Mouse (Mus musculus) forebrain, embryonic 12.5 days (tissue): Measurements from ENCODE around the gene Tmem169. TPM values are rescaled to one million over a fixed set of nuclear protein-coding genes. Genes with fewer than 3 reads are reported as not detected.
A peak's percentile ranks its signal among the peaks of the same experiment; 100 is the strongest.

Experiments
- ATAC-seq: fragments of 200-750 bp; cut with Nextera tagmentation; 2 replicates; pipeline ENCODE4 v1.8.0; 2017; ENCODE audit warnings: moderate TSS enrichment; ENCODE audit not compliant: low FRiP score
- H3K27ac ChIP-seq: fragments of 300-500 bp; sonication (generic); 2 replicates; pipeline ENCODE4 v1.5.1; 2016; ENCODE audit warnings: mild to moderate bottlenecking
- H3K27me3 ChIP-seq: fragments of 300-500 bp; sonication (generic); 2 replicates; pipeline ENCODE4 v1.6.1; 2016; ENCODE audit warnings: mild to moderate bottlenecking
- H3K36me3 ChIP-seq: fragments of 300-500 bp; sonication (generic); replicated peaks from 2 replicates; pipeline ENCODE4 v1.6.1; 2016; ENCODE audit warnings: mild to moderate bottlenecking
- H3K4me1 ChIP-seq: fragments of 300-500 bp; sonication (generic); 2 replicates; pipeline ENCODE4 v1.6.1; 2016
- H3K4me2 ChIP-seq: fragments of 300-500 bp; sonication (generic); 2 replicates; pipeline ENCODE4 v1.6.1; 2016; ENCODE audit warnings: mild to moderate bottlenecking, moderate library complexity
- H3K4me3 ChIP-seq: fragments of 300-500 bp; sonication (generic); replicated peaks from 2 replicates; pipeline ENCODE4 v1.5.1; 2016; ENCODE audit warnings: mild to moderate bottlenecking
- H3K9ac ChIP-seq: fragments of 300-500 bp; sonication (generic); 2 replicates; pipeline ENCODE4 v1.6.1; 2016; ENCODE audit warnings: mild to moderate bottlenecking
- H3K9me3 ChIP-seq: fragments of 300-500 bp; sonication (generic); 2 replicates; pipeline ENCODE4 v1.6.1; 2016
- WGBS: fragments of 180-500 bp; shearing (Covaris S2); methylation state at CpG from one replicate; pipeline ENCODE4 v1.1.7; 2016; 5-methylcytosine and 5-hydroxymethylcytosine counted together
- polyA plus RNA-seq: library from polyadenylated mRNA; unstranded; fragments of >200 nt; fragmentation: Nextera tagmentation; extraction: Ambion mirVana; gene quantifications from 2 replicates; pipeline ENCODE4 v1.2.1, GENCODE M21; 2016

Gene Tmem169
- polyA plus RNA-seq, 1 experiment from 2014 or later: 20.4 TPM

DNA sequence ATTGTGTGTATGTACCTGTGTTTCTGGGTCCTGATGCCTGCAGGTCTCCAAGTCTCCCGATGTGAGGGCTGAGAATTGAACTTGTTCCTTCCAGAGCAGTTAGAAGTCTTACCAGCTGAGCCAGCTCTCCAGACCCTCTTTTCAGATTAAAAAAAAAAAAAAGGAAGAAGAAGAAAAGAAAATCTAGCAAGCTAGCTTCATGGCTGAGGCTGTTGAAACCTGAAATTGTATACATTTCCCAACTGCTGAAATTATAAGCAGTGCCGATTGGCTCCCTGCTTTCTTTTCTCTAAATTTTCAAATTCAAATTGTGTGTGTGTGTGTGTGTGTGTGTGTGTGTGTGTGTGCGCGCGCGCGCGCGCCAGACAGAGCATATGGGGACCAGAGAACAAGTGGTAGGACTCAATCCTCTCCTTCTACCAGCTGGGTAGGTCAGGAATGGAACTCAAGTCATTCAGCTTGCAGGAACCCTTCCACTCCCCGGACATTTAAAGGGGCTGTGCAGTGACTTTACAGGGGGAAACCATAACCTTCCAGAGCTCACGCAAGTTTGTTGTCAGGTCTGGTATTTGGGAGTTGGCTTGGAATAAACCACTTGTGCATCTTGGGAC is 30.2 kb upstream of the Tmem169 start:
- peaks cover 17% of the 10 kb centered on the region for H3K4me1 ChIP-seq
- H3K4me2 ChIP-seq: peak overlapping the region; percentile 60
- H3K9me3 ChIP-seq: no peaks in the 10 kb centered on the region
- ATAC-seq: no peak
- peaks cover 4% of the 10 kb centered on the region; the same call in 1 of the 2 replicates for H3K27me3 ChIP-seq
- H3K36me3 ChIP-seq: no peaks in the 10 kb centered on the region
- 42% methylated on average over 11 of the region's 11 CpGs for WGBS
- H3K27ac ChIP-seq: peak overlapping the region; percentile 87; the same call in 1 of the 2 replicates
- peak overlapping the region; percentile 63; the same call in 1 of the 2 replicates for H3K9ac ChIP-seq
- H3K4me3 ChIP-seq: peak overlapping the region; percentile 41

DNA sequence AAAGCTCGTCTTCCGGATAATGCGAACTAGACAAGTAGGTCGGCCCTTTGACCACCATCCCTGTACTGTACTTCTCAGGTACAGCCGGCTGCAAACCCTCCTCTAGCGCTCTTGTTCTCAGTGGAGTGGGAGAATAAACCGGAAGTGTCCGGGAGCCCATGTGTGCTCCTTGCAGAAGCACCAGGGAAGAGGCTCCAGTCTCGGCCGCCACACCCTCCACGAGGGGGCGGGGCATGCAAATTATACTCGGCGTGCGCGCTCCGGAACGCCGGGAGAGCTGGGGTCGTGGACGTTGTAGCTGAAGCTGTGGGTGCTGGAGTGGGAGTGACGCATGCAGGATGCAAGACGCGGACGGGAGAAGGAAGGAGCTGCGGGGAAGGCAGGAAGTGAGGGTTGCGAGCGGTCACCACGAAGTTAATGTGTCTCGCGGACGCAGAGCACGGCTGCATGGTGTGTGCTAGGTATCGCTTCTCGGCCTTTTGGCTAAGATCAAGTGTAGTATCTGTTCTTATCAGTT is 29.6 kb upstream of the Tmem169 start:
- Histone ChIP-seq H3K4me1 (peaks cover 23% of the 10 kb centered on the region), H3K4me2 (peak overlapping the region; percentile 60), H3K36me3 (no peaks in the 10 kb centered on the region), H3K4me3 (peak overlapping the region; percentile 41), H3K9me3 (no peaks in the 10 kb centered on the region), H3K9ac (peak overlapping the region; percentile 63), H3K27ac (peak overlapping the region; percentile 87), H3K27me3 (peaks cover 4% of the 10 kb centered on the region; the same call in 1 of the 2 replicates)
- peak; percentile 93 for ATAC-seq
- 2% methylated on average over 35 of the region's 35 CpGs for WGBS

- Histone ChIP-seq H3K27ac (peak overlapping the region; percentile 87), H3K9ac (peak overlapping the region; percentile 17; the same call in 1 of the 2 replicates), H3K9me3 (no peaks in the 10 kb centered on the region), H3K27me3 (peaks cover 4% of the 10 kb centered on the region; the same call in 1 of the 2 replicates), H3K4me2 (peak overlapping the region; percentile 60), H3K4me3 (peak overlapping the region; percentile 41), H3K36me3 (no peaks in the 10 kb centered on the region), H3K4me1 (peaks cover 24% of the 10 kb centered on the region)
- peak; percentile 92 for ATAC-seq
- 4% methylated on average over 15 of the region's 15 CpGs for WGBS
Measured at GRCm38 (mm10) chr1:72255062-72255853, 28.9 kb upstream of the Tmem169 start.

DNA sequence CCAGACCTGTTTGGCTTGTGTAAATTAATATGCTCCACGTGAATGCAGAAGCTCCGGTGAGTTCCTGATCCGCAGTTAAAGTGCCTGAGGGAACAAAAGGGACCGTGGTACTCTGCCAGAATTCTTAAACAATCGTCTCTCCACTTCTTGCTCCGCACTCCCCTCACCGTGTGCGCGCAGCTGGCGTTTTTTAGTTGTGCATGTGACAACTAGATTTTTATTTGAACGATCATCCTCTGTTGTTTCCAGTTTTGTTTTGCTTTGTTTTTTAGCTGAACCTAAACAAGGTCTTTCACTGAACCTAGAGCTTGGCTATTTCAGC is 28.4 kb upstream of the Tmem169 start:
- ATAC-seq: no peak
- H3K9ac ChIP-seq: 0 out of 2 replicates have a peak overlapping the region, but pooled peaks have one; percentile 17
- H3K36me3 ChIP-seq: no peaks in the 10 kb centered on the region; the same call in 1 of the 2 replicates
- H3K4me2 ChIP-seq: peak overlapping the region; percentile 60
- H3K4me1 ChIP-seq: peaks cover 24% of the 10 kb centered on the region
- peak overlapping the region; percentile 87 for H3K27ac ChIP-seq
- WGBS: 32% methylated on average over 11 of the region's 11 CpGs
- H3K9me3 ChIP-seq: no peaks in the 10 kb centered on the region
- H3K4me3 ChIP-seq: peak overlapping the region; percentile 41
- peaks cover 4% of the 10 kb centered on the region; the same call in 1 of the 2 replicates for H3K27me3 ChIP-seq

DNA sequence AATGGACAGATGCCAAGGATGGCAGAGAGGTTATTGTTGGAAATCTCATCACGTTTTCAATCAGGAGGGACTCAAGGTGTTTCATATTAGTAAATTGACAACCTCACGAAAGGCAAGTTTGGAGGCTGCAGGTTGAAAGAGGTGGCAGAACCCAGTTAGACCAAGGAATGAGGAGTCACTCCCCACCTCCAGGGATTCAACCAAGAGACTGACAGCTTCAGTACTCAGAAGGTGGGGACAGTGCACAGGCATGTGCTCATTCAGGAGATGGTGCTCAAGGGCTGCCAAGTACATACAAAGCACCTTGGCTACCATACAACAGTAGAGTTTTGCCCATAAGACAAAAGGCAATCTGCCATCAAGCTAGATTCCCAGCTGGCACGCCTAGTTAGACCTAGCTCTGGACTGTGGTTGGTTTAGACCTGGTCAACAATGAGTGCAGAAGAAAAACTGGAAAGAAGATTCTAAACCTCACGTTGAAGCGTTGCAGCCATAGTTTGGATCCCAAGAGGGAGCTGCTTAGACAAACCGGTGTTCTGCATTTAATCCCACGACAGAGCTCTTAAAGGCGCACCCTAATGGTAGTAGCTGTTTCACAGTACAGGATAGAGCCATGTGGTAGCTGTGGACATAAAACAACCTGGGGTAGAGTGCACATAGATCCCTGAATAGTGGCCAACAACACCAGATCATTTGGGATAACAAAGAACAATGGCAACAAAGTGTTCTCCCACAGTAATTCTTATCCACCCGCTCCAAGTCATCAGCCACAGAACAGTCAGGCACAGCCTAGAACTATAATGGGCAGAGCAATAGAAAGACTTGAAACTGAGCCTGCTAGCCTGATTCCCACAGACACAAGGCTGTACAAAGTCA is 27.6 kb upstream of the Tmem169 start:
- Histone ChIP-seq H3K4me1 (peaks cover 24% of the 10 kb centered on the region), H3K27me3 (peaks cover 4% of the 10 kb centered on the region; the same call in 1 of the 2 replicates), H3K4me3 (no peak overlapping the region), H3K36me3 (no peaks in the 10 kb centered on the region; the same call in 1 of the 2 replicates), H3K9ac (no peak overlapping the region), H3K27ac (no peak overlapping the region), H3K9me3 (no peaks in the 10 kb centered on the region), H3K4me2 (peak overlapping the region; percentile 60)
- 84% methylated on average over 9 of the region's 9 CpGs for WGBS
- ATAC-seq: no peak

GRCm38 (mm10) chr1:72263099-72263498 is 21.1 kb upstream of the Tmem169 start:
- no peak for ATAC-seq
- no peak overlapping the region for H3K4me2 ChIP-seq
- H3K27me3 ChIP-seq: no peaks in the 10 kb centered on the region
- H3K9me3 ChIP-seq: no peaks in the 10 kb centered on the region
- peaks cover 5% of the 10 kb centered on the region; the same call in 1 of the 2 replicates for H3K36me3 ChIP-seq
- 94% methylated on average over 3 of the region's 3 CpGs for WGBS
- no peak overlapping the region for H3K27ac ChIP-seq
- H3K9ac ChIP-seq: no peak overlapping the region
- no peak overlapping the region for H3K4me3 ChIP-seq
- peaks cover 11% of the 10 kb centered on the region for H3K4me1 ChIP-seq

DNA sequence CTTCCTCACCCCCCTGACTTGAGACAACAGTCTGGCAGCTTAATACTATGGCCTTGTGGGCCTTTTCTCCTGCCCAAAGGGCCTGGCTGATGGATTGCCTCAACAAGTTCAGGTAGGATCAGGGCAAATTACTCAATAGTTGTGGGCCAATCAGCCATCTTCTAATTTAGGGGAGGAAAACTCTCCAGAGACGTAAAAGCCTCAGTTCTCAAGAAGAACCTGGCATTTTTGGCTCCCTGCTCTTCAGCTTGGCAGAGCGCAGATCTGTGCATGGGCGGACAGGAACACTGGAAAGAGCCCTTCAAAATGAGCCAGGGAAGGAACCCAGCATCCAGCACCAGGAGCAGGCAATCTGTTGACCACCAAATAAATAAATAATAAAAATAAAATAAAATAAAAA is 6.1 kb upstream of the Tmem169 start:
- Histone ChIP-seq H3K9me3 (no peaks in the 10 kb centered on the region), H3K4me3 (no peak overlapping the region), H3K4me2 (no peak overlapping the region), H3K4me1 (no peaks in the 10 kb centered on the region), H3K27me3 (no peaks in the 10 kb centered on the region), H3K27ac (no peak overlapping the region), H3K36me3 (peaks cover 5% of the 10 kb centered on the region; the same call in 1 of the 2 replicates), H3K9ac (no peak overlapping the region)
- no peak for ATAC-seq
- 94% methylated on average over 3 of the region's 3 CpGs for WGBS

- no peaks in the 10 kb centered on the region for H3K36me3 ChIP-seq
- 86% methylated on average over 1 of the region's 1 CpGs for WGBS
- peaks cover 26% of the 10 kb centered on the region for H3K4me1 ChIP-seq
- no peak for ATAC-seq
- H3K9ac ChIP-seq: no peak overlapping the region
- no peaks in the 10 kb centered on the region for H3K27me3 ChIP-seq
- no peak overlapping the region for H3K4me3 ChIP-seq
- H3K27ac ChIP-seq: no peak overlapping the region
- no peaks in the 10 kb centered on the region for H3K9me3 ChIP-seq
- no peak overlapping the region for H3K4me2 ChIP-seq
Measured at GRCm38 (mm10) chr1:72282604-72283003, 1.6 kb upstream of the Tmem169 start.

GRCm38 (mm10) chr1:72284539-72284938 is 370 bp downstream of the Tmem169 start:
- WGBS: 5% methylated on average over 5 of the region's 5 CpGs
- Histone ChIP-seq H3K4me1 (peaks cover 27% of the 10 kb centered on the region), H3K27ac (peak overlapping the region; percentile 74), H3K36me3 (no peaks in the 10 kb centered on the region), H3K4me3 (peak overlapping the region; percentile 54), H3K9ac (peak overlapping the region; percentile 63), H3K4me2 (peak overlapping the region; percentile 80), H3K9me3 (no peaks in the 10 kb centered on the region), H3K27me3 (no peaks in the 10 kb centered on the region)
- peak; percentile 51 for ATAC-seq

GRCm38 (mm10) chr1:72286904-72287303 is 2.7 kb downstream of the Tmem169 start:
- ATAC-seq: peak; percentile 69
- H3K36me3 ChIP-seq: no peaks in the 10 kb centered on the region
- no peak overlapping the region for H3K4me3 ChIP-seq
- peaks cover 27% of the 10 kb centered on the region for H3K4me1 ChIP-seq
- peak overlapping the region; percentile 80; the same call in 1 of the 2 replicates for H3K4me2 ChIP-seq
- no peaks in the 10 kb centered on the region for H3K9me3 ChIP-seq
- no peaks in the 10 kb centered on the region for H3K27me3 ChIP-seq
- H3K27ac ChIP-seq: peak overlapping the region; percentile 83
- H3K9ac ChIP-seq: 0 out of 2 replicates have a peak overlapping the region, but pooled peaks have one; percentile 21
- 14% methylated on average over 5 of the region's 5 CpGs for WGBS

GRCm38 (mm10) chr1:72287893-72288292 is 3.7 kb downstream of the Tmem169 start:
- Histone ChIP-seq H3K27ac (no peak overlapping the region), H3K4me2 (no peak overlapping the region)
- 86% methylated on average over 4 of the region's 4 CpGs for WGBS

More at GRCm38 (mm10) chr1:72287893-72288292, 3.7 kb downstream of the Tmem169 start:
- Histone ChIP-seq H3K9ac (no peak overlapping the region), H3K4me1 (peaks cover 27% of the 10 kb centered on the region), H3K4me3 (no peak overlapping the region), H3K9me3 (no peaks in the 10 kb centered on the region), H3K27me3 (no peaks in the 10 kb centered on the region), H3K36me3 (no peaks in the 10 kb centered on the region)
- ATAC-seq: no peak
